Mouse (Mus musculus) embryonic fibroblast, embryonic 13.5 days (primary cell): ENCODE measurements around the gene Nrap.

Source experiments
- CTCF ChIP-seq: IDR thresholded peaks from 2 replicates; pipeline ENCODE4 v1.5.1; 2011; ENCODE audit warnings: mild to moderate bottlenecking, control low read depth, low read length, moderate library complexity, borderline replicate concordance; ENCODE audit not compliant: insufficient read depth
- POLR2A ChIP-seq: IDR thresholded peaks from 2 replicates; pipeline ENCODE4 v1.6.1; 2011; ENCODE audit warnings: low read depth, mild to moderate bottlenecking, control low read depth, low read length, moderate library complexity

DNA sequence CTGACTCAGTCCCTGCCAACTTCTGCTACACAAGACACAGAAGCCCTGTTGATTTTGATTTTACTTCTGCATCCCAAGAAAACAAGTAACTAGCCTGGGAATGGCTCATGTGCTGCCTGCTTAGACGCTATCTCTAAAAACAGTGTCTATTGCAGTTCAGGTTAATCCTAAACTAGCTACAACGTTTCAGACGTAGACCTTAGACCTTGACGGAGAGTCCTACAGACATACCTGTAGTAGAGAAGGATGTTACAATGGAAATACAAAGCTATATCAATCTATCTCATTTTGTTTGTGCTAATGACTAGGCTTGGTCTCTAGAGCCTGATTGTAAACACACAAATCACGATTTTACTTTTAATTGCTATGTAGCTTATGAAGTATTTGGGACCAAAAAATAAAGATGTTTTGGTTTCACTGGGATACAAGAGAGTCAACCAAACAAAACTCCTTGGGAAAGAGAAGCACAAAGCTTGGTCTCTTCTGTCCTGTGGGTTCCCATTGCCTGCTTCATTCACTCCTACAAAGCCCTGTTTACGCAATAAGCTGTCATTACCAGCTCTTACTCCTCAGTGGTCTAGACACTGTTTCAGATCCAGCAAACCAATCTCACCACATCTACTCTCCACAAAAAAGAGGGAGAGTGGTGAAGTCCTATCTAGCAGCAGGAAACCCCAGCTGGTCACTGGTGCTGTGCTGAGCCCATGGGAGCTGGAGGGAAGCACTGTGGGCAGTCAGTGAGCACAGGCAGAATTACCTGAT, 19.3 kb downstream of the Nrap start:
- TF ChIP-seq CTCF, result no peak
- no peak for TF ChIP-seq POLR2A
